Mouse (Mus musculus) heart, postnatal 0 days (tissue): ENCODE results near the gene Gpx3. TPM values are rescaled to one million over a fixed set of nuclear protein-coding genes. Genes with fewer than 3 reads are reported as not detected.

ENCODE experiments used
- ATAC-seq: fragments of 200-750 bp; cut with Nextera tagmentation; 2 replicates; pipeline ENCODE4 v1.8.0; 2017; ENCODE audit warnings: low read depth, moderate number of reproducible peaks, moderate library complexity; ENCODE audit not compliant: insufficient read depth
- DNase-seq: peaks from one replicate; pipeline ENCODE4 v3.0.0-alpha.2; 2016; ENCODE audit warnings: low spot score
- H3K27ac ChIP-seq: fragments of 300-500 bp; sonication (generic); 2 replicates; pipeline ENCODE4 v1.5.1; 2014; ENCODE audit warnings: low read depth, mild to moderate bottlenecking
- H3K27me3 ChIP-seq: fragments of 300-500 bp; sonication (generic); 2 replicates; pipeline ENCODE4 v1.6.1; 2014; ENCODE audit warnings: low read length, mixed read lengths; ENCODE audit not compliant: control insufficient read depth, insufficient read depth
- H3K36me3 ChIP-seq: fragments of 300-500 bp; sonication (generic); replicated peaks from 2 replicates; pipeline ENCODE4 v1.6.1; 2014; ENCODE audit warnings: low read length, mixed read lengths; ENCODE audit not compliant: control insufficient read depth, insufficient read depth
- H3K4me1 ChIP-seq: fragments of 300-500 bp; sonication (generic); 2 replicates; pipeline ENCODE4 v1.6.1; 2014; ENCODE audit warnings: antibody characterized with exemption; ENCODE audit not compliant: control insufficient read depth, insufficient read depth
- H3K4me2 ChIP-seq: fragments of 300-500 bp; sonication (generic); 2 replicates; pipeline ENCODE4 v1.6.1; 2014; ENCODE audit warnings: low read depth, mild to moderate bottlenecking, low read length, moderate library complexity
- H3K4me3 ChIP-seq: fragments of 300-500 bp; sonication (generic); 2 replicates; pipeline ENCODE4 v1.5.1; 2014; ENCODE audit warnings: low read depth, low read length
- H3K9ac ChIP-seq: fragments of 300-500 bp; sonication (generic); replicated peaks from 2 replicates; pipeline ENCODE4 v1.6.1; 2014; ENCODE audit warnings: low read depth, low read length, mixed read lengths
- H3K9me3 ChIP-seq: fragments of 300-500 bp; sonication (generic); replicated peaks from 2 replicates; pipeline ENCODE4 v1.6.1; 2016; ENCODE audit warnings: low read length; ENCODE audit not compliant: control insufficient read depth
- CTCF ChIP-seq: IDR thresholded peaks from 2 replicates; pipeline ENCODE4 v1.5.1; 2016; ENCODE audit warnings: antibody characterized with exemption, control low read depth, low read depth
- EP300 ChIP-seq: IDR thresholded peaks from 2 replicates; pipeline ENCODE4 v1.6.1; 2016; ENCODE audit warnings: antibody characterized with exemption, low read depth
- WGBS: fragments of 180-500 bp; shearing (Covaris S2); extraction: QIAGEN DNeasy Blood & Tissue Kit; methylation state at CpG from one replicate; pipeline ENCODE4 v1.1.7; 2014; 5-methylcytosine and 5-hydroxymethylcytosine counted together
- polyA plus RNA-seq: library from polyadenylated mRNA; unstranded; fragments of >200 nt; fragmentation: Nextera tagmentation; extraction: Ambion mirVana; gene quantifications from 2 replicates; pipeline ENCODE4 v1.2.1, GENCODE M21; 2015
- total RNA-seq: library from RNA; depleted of rRNA; stranded (reverse); fragments of >200 nt; gene quantifications from 2 replicates; pipeline ENCODE4 v1.2.3, GENCODE M21; 2014; ENCODE audit warnings: low replicate concordance

Gpx3 gene
- total and polyA plus RNA-seq, 2 experiments from 2014 or later: 114 to 788 TPM

DNA sequence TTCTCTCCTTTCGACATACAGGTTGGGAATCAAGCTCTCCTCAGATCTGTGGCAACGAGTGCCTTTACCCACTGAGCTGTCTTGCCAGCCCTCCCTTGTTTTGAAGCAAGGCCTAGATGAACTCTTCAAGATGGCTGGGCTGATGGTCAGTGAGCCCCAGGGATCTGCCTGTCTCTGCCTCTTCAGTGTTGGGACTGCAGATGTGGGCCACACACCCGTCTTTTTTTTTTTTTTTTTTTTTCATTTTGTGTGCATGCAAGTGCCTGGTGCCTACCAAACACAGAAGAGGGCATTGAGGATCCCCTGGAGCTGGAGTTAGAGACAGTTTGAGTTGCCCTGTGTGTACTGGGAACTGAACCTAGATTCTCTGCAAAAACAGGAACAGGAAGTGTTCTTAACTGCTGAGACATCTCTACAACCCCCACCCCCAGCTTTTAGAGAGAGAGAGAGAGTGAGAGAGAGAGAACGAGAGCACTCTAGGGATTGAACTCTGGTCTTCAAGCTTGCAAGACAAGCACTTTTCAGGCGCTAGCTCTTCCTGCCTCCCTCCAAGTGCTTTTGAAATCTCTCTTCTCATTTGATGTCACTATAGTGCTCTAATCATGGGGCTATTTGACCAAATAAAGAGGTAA, 17.9 kb upstream of the Gpx3 start:
- peaks cover 49% of the 10 kb centered on the region for H3K4me1 ChIP-seq
- no peak for DNase-seq
- ATAC-seq: no peak

DNA sequence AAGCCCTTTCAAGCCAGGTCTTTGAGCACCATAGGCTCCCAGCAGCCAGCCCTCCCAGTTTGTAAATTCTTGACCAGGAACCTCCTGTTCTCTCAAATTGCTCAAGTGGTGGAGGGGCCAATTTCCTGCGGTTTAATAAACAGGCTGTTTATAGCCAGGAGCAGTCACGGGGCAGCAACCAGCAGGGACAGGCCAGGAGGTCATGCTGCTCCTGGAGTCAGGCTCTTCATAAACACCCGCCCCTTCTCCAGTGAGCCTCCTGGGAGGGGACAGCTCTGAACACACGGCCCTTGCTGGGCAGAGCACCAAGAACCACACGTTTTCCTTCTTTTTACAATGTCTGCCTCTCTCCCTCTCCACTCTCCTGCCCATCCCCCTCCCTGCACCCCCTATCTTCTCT, 17.3 kb upstream of the Gpx3 start:
- no peaks in the 10 kb centered on the region for H3K27me3 ChIP-seq
- no peaks in the 10 kb centered on the region for H3K9me3 ChIP-seq
- TF ChIP-seq CTCF (no peak), EP300 (0 out of 2 replicates have a peak, but pooled peaks have one; percentile 1)
- H3K27ac ChIP-seq: peak overlapping the region; percentile 68
- peak; percentile 50 for ATAC-seq
- peak; percentile 50 for DNase-seq
- no peak overlapping the region for H3K4me2 ChIP-seq
- peaks cover 45% of the 10 kb centered on the region for H3K4me1 ChIP-seq
- no peak overlapping the region for H3K9ac ChIP-seq
- WGBS: 12% methylated on average over 5 of the region's 5 CpGs
- H3K36me3 ChIP-seq: no peaks in the 10 kb centered on the region
- H3K4me3 ChIP-seq: no peak overlapping the region

More for the DNA sequence above, 17.9 kb upstream of the Gpx3 start:
- no peak overlapping the region for H3K4me3 ChIP-seq
- no peaks in the 10 kb centered on the region for H3K27me3 ChIP-seq
- H3K9me3 ChIP-seq: no peaks in the 10 kb centered on the region
- no peak overlapping the region for H3K9ac ChIP-seq
- WGBS: 81% methylated on average over 5 of the region's 5 CpGs
- no peak for TF ChIP-seq CTCF
- TF ChIP-seq EP300: no peak
- peak overlapping the region; percentile 68 for H3K27ac ChIP-seq
- no peaks in the 10 kb centered on the region for H3K36me3 ChIP-seq
- H3K4me2 ChIP-seq: no peak overlapping the region

DNA sequence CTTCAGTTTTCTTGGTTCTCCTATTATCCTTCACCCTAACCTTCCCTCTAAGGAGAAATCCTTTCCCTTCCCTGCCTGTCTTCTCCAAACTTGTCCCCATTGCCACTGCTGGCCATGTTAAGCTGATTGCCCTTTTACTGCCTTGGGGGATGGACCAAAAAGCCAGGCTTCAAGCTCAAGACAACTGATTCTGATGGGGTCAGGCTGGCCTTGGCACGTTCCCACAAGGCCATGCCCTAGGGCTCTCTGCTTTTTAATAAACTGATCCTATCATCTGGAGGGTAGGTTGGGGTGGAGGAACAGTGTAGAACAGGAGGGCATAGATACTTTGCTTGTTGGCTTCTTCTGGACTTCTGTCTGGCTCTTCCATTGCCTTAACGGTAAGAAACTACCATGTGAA, 16.8 kb upstream of the Gpx3 start:
- Histone ChIP-seq H3K9me3 (no peaks in the 10 kb centered on the region), H3K9ac (no peak overlapping the region), H3K4me3 (no peak overlapping the region), H3K27ac (peak overlapping the region; percentile 68; the same call in 1 of the 2 replicates), H3K4me1 (peaks cover 41% of the 10 kb centered on the region), H3K4me2 (no peak overlapping the region), H3K36me3 (no peaks in the 10 kb centered on the region), H3K27me3 (no peaks in the 10 kb centered on the region)
- 88% methylated on average over 2 of the region's 2 CpGs for WGBS
- no peak for ATAC-seq
- TF ChIP-seq CTCF: no peak
- no peak for TF ChIP-seq EP300
- no peak for DNase-seq

DNA sequence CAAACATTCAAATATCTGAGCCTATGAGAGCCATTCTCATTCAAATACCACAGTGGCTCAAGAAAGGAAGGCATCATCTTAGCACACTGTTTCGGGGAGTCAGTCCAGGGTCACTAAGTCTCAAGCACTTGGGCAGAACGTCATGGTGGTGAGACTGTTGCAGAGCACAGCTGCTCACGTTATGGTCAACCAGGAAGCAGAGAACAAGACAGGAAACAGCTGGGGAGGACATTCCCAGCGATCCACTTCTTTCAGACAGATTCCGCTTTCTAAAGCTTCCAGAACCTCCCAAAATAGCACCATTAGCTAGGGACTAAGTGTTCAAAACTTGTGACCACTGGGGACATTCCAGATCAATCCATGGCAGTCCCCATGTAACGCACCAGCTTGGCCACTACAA, 14.3 kb upstream of the Gpx3 start:
- no peaks in the 10 kb centered on the region for H3K27me3 ChIP-seq
- 57% methylated on average over 6 of the region's 6 CpGs for WGBS
- peaks cover 23% of the 10 kb centered on the region for H3K4me1 ChIP-seq
- ATAC-seq: no peak
- DNase-seq: no peak
- H3K36me3 ChIP-seq: no peaks in the 10 kb centered on the region
- no peak overlapping the region for H3K4me3 ChIP-seq
- TF ChIP-seq CTCF: no peak
- no peak for TF ChIP-seq EP300
- no peaks in the 10 kb centered on the region for H3K9me3 ChIP-seq
- H3K4me2 ChIP-seq: no peak overlapping the region
- no peak overlapping the region for H3K27ac ChIP-seq
- H3K9ac ChIP-seq: no peak overlapping the region

DNA sequence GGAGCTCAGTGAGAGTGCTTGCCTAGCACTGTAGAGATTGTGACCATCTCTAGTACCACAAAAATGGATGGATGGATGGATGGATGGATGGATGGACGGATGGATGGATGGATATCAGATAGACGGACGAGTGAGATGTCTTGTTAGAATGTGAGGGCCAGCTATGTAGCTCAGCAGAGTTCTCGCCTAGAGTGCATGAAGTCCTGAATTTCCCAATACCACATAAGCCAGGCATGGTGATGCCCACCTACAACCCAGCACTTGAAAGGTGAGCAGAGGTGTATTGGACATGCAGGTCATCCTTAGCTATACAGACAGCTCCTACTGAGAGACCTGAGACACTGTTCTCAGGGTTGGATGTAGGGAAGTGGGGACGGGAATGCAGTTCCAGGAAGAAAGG, 10.9 kb upstream of the Gpx3 start:
- ATAC-seq: no peak
- no peak for DNase-seq
- Histone ChIP-seq H3K9ac (no peak overlapping the region), H3K4me3 (no peak overlapping the region), H3K4me2 (no peak overlapping the region), H3K4me1 (no peaks in the 10 kb centered on the region), H3K36me3 (no peaks in the 10 kb centered on the region), H3K27me3 (no peaks in the 10 kb centered on the region), H3K9me3 (no peaks in the 10 kb centered on the region), H3K27ac (no peak overlapping the region)
- no peak for TF ChIP-seq CTCF
- no peak for TF ChIP-seq EP300
- WGBS: 89% methylated on average over 5 of the region's 5 CpGs

DNA sequence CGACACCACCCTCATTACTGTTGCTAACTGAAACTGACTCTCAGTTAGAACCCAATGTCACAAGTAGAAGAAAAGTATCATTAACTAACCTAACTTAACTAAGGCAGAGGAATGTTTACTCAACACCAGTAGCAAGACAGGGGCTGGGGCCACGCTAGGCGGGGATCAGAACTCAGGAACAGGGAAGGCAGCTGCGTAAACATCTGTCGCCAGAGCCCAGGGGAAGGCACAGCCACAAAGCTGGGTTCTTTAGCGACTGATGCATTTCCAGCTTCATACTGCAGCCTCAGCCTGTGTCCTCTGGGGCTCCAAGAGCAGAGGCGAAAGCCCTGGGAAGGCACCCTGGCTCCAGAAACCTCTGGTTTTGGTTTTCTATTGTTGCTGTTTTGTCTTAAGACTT, 10.2 kb upstream of the Gpx3 start:
- TF ChIP-seq EP300 (no peak), CTCF (no peak)
- no peak overlapping the region for H3K4me2 ChIP-seq
- no peak overlapping the region for H3K27ac ChIP-seq
- no peaks in the 10 kb centered on the region for H3K27me3 ChIP-seq
- H3K36me3 ChIP-seq: no peaks in the 10 kb centered on the region
- no peak for DNase-seq
- WGBS: 75% methylated on average over 7 of the region's 7 CpGs
- no peak overlapping the region for H3K9ac ChIP-seq
- no peak overlapping the region for H3K4me3 ChIP-seq
- H3K9me3 ChIP-seq: no peaks in the 10 kb centered on the region
- no peak for ATAC-seq
- H3K4me1 ChIP-seq: no peaks in the 10 kb centered on the region
